Mouse (Mus musculus) brain, embryonic 14.5 days (tissue): Measurements from ENCODE around the gene Noxa1.

Experiments used
- CTCF ChIP-seq: fragments of 200-500 bp; IDR thresholded peaks from 2 replicates; pipeline ENCODE4 v1.5.1; 2012; ENCODE audit warnings: inconsistent platforms, mild to moderate bottlenecking, moderate library complexity, borderline replicate concordance; ENCODE audit not compliant: insufficient read depth, insufficient read length; ENCODE audit errors: extremely low read depth
- POLR2A ChIP-seq: fragments of 200-500 bp; IDR thresholded peaks from 2 replicates; pipeline ENCODE4 v1.6.1; 2012; ENCODE audit warnings: mild to moderate bottlenecking, inconsistent platforms, borderline replicate concordance; ENCODE audit not compliant: poor library complexity, insufficient read depth, insufficient read length, severe bottlenecking; ENCODE audit errors: extremely low read depth

GRCm38 (mm10) chr2:25094785-25095108 is 202 bp downstream of the Noxa1 start:
- TF ChIP-seq CTCF (no peak), POLR2A (no peak)
